Mouse (Mus musculus) retina, postnatal 1 day (tissue): Measurements from ENCODE around the gene Gabpb1.

Experiments
- DNase-seq: peaks from one replicate; pipeline ENCODE4 v3.0.0-alpha.2; 2012

The Gabpb1 gene

GRCm38 (mm10) chr2:126591304-126591703 is 84.8 kb downstream of the Gabpb1 start:
- DNase-seq, result no peak

- DNase-seq, result no peak
These were observed 88.7 kb downstream of the Gabpb1 start for GRCm38 (mm10) chr2:126587468-126587867.

- DNase-seq, result no peak
These were observed 91.3 kb downstream of the Gabpb1 start for GRCm38 (mm10) chr2:126584621-126585369.

- no peak for DNase-seq
These were observed 92.2 kb downstream of the Gabpb1 start for GRCm38 (mm10) chr2:126583960-126584359.

GRCm38 (mm10) chr2:126579282-126579681 is 96.9 kb downstream of the Gabpb1 start:
- no peak for DNase-seq
